29 mouse cellular contexts compared by ENCODE assay signal in the genomic region with DNA sequence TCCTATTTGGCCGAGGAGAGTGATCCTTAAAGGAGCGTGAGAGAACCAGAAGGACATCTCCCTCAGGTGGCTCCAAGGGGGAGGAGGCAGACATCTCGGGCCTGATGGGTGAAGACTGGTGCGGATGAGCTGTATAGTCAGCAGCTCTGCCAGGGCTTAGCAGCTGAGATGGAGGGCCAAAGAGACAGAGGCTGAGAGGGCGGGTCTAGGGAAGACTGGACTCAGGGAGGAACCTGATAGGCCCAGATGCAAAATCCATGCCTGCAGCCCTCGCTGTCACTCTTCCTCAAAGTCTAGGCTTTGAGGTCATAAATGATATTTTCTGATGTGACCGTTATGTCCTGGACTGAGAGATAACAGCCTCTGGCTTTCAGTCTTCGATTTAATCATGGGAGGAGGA. TPM values are rescaled to one million over a fixed set of nuclear protein-coding genes. Genes with fewer than 3 reads are reported as not detected.
"Had no signal": no experiment of that assay in that cellular context is flagged by ENCODE, and none has a peak within 500 bp of the region (broad histone marks: within the 10 kb centered on the region; RNA-seq: fewer than 3 reads in every experiment).

No protein-coding gene starts in this region.

- H3K4me2 ChIP-seq: embryonic facial prominence, embryonic 12.5 days; embryonic facial prominence, embryonic 13.5 days; embryonic facial prominence, embryonic 15.5 days; forebrain, embryonic 12.5 days; forebrain, embryonic 13.5 days; forebrain, embryonic 15.5 days had no signal

- H3K9ac ChIP-seq: embryonic facial prominence, embryonic 12.5 days; embryonic facial prominence, embryonic 13.5 days; embryonic facial prominence, embryonic 15.5 days; forebrain, embryonic 12.5 days; forebrain, embryonic 13.5 days; forebrain, embryonic 15.5 days; forebrain, postnatal 0 days had no signal

- H3K9me3 ChIP-seq: embryonic facial prominence, embryonic 10.5 days; embryonic facial prominence, embryonic 12.5 days; embryonic facial prominence, embryonic 13.5 days; embryonic facial prominence, embryonic 15.5 days; forebrain, embryonic 10.5 days; forebrain, embryonic 12.5 days; forebrain, embryonic 13.5 days; forebrain, embryonic 15.5 days had no signal

- H3K36me3 ChIP-seq: embryonic facial prominence, embryonic 10.5 days; embryonic facial prominence, embryonic 12.5 days; embryonic facial prominence, embryonic 13.5 days; embryonic facial prominence, embryonic 15.5 days; forebrain, embryonic 10.5 days; forebrain, embryonic 12.5 days; forebrain, embryonic 15.5 days had no signal

- DNase-seq: cerebellum, adult 2 months; cerebellum, adult 8-10 months; cerebellum, adult 9-10 months; cerebellum, adult 9-11 months; cerebellum, postnatal 10 days; cerebellum, postnatal 14 days; cerebellum, postnatal 25 days; cerebellum, postnatal 36 days; embryo, embryonic 11 days; forebrain, postnatal 0 days; gastrocnemius, adult 2 months; gastrocnemius, postnatal 10 days; gastrocnemius, postnatal 14 days; gastrocnemius, postnatal 25 days; gastrocnemius, postnatal 36 days; heart, adult 18-20 months had no signal

- H3K27ac ChIP-seq: embryonic facial prominence, embryonic 10.5 days; embryonic facial prominence, embryonic 12.5 days; embryonic facial prominence, embryonic 13.5 days; forebrain, embryonic 10.5 days; forebrain, embryonic 12.5 days; forebrain, embryonic 13.5 days; forebrain, embryonic 15.5 days had no signal

- H3K4me3 ChIP-seq: embryonic facial prominence, embryonic 10.5 days; embryonic facial prominence, embryonic 12.5 days; embryonic facial prominence, embryonic 13.5 days; embryonic facial prominence, embryonic 15.5 days; erythroblast, embryonic 14.5 days; forebrain, embryonic 10.5 days; forebrain, embryonic 12.5 days; forebrain, embryonic 13.5 days; forebrain, embryonic 15.5 days; gastrocnemius, adult 2 months had no signal

- ATAC-seq: forebrain, embryonic 13.5 days; forebrain, embryonic 14.5 days; forebrain, embryonic 15.5 days; forebrain, embryonic 16.5 days; forebrain, postnatal 0 days had no signal

RNA-seq across cellular contexts. Expression of a gene that starts 1.8 kb away (rescaled TPM):
- total RNA-seq: common myeloid progenitor, adult 5-6 weeks; granulocyte monocyte progenitor cell, adult 5-6 weeks had no signal
